Mouse (Mus musculus): Measurements from ENCODE around the gene Mlh3.

Gene Mlh3

GRCm38 (mm10) chr12:85186361-85186760 is 84.0 kb downstream of the Mlh3 start:
- DNase-seq: no peak

- DNase-seq: no peak
These were observed 84.6 kb downstream of the Mlh3 start for GRCm38 (mm10) chr12:85185810-85186209.
